Mouse (Mus musculus) heart, adult 18-20 months (tissue): ENCODE data around the gene Smim24. TPM values are rescaled to one million over a fixed set of nuclear protein-coding genes. Genes with fewer than 3 reads are reported as not detected.

Experiments used
- DNase-seq, 2 experiments: peaks; one replicate each; pipeline ENCODE4 v3.0.0; 2021 to 2022; ENCODE audit warnings: mixed read lengths in 1 of 2
- microRNA-seq, 2 experiments: library from miRNA; unstranded; fragments of <30 nt; microRNA quantifications; one replicate each; pipeline ENCODE4 v1.2.0; 2022
- total RNA-seq, 2 experiments: library from RNA; stranded (reverse); gene quantifications; 2 replicates each; pipeline ENCODE4 v1.2.3; 2021

Gene Smim24
- total RNA-seq, 2 experiments from 2014 or later: 1.9 to 2.2 TPM

GRCm38 (mm10) chr10:81441019-81441418 lies 48.2 kb downstream of the Smim24 start:
- DNase-seq: no peak

Small RNA genes lying within 50 kb of the gene (microRNA-seq; reads per million reads assigned to microRNA genes)
- gene Mir1191b (0 to 0.54 reads per million in 2 experiments), gene Mir6913 (0 to 1.6 reads per million in 2 experiments)

Other genes starting within 250 kb of the Smim24 start
- gene Pias4, start 225.1 kb upstream of the Smim24 start, total RNA-seq: 10 to 100 TPM; 16.5 to 16.9 TPM
- 1,000 to 10,000 TPM; 1,062 to 1,185 TPM for gene Eef2, start 216.4 kb upstream of the Smim24 start, total RNA-seq
- gene Dapk3, start 210.0 kb upstream of the Smim24 start, total RNA-seq: 10 to 100 TPM; 29.9 to 34.5 TPM
- gene 4930442H23Rik, start 209.2 kb upstream of the Smim24 start, total RNA-seq: not detected
- gene Nmrk2, start 191.0 kb upstream of the Smim24 start, total RNA-seq: 1 to 10 TPM; 7.1 to 8.8 TPM
- not detected for gene Atcay, start 162.2 kb upstream of the Smim24 start, total RNA-seq
- gene Zfr2, start 159.9 kb upstream of the Smim24 start, total RNA-seq: 1 to 10 TPM; 2.3 to 2.5 TPM
- gene Matk, start 140.1 kb upstream of the Smim24 start, total RNA-seq: under 1 TPM; 0.42 to 0.87 TPM
- 10 to 100 TPM; 85.7 to 89.6 TPM for gene Mrpl54, start 126.1 kb upstream of the Smim24 start, total RNA-seq
- gene Apba3, start 126.1 kb upstream of the Smim24 start, total RNA-seq: 100 to 1,000 TPM in 1 of 2 experiments, 10 to 100 TPM in 1; 85.9 to 110 TPM
- gene Tjp3, start 101.5 kb upstream of the Smim24 start, total RNA-seq: under 1 TPM in 1 of 2 experiments, not detected in 1; 0.87 TPM
- 10 to 100 TPM; 23.1 to 25.6 TPM for gene Pip5k1c, start 100.1 kb upstream of the Smim24 start, total RNA-seq
- 10 to 100 TPM; 14.6 to 15.8 TPM for gene Cactin, start 71.9 kb upstream of the Smim24 start, total RNA-seq
- 1 to 10 TPM; 2.5 to 2.7 TPM for gene Tbxa2r, start 64.3 kb upstream of the Smim24 start, total RNA-seq
- 1 to 10 TPM; 3.4 to 4.7 TPM for gene Gipc3, start 49.8 kb upstream of the Smim24 start, total RNA-seq
- 10 to 100 TPM; 57.1 to 62.2 TPM for gene Hmg20b, start 42.6 kb upstream of the Smim24 start, total RNA-seq
- 10 to 100 TPM; 11.0 to 12.7 TPM for gene Mfsd12, start 35.6 kb upstream of the Smim24 start, total RNA-seq
- under 1 TPM; 0.45 to 0.51 TPM for gene 4930404N11Rik, start 27.2 kb upstream of the Smim24 start, total RNA-seq
- 10 to 100 TPM; 27.6 to 35.6 TPM for gene Fzr1, start 14.5 kb upstream of the Smim24 start, total RNA-seq
- gene Dohh, start 8.6 kb upstream of the Smim24 start, total RNA-seq: 10 to 100 TPM; 49.9 to 59.6 TPM
- gene Gm48551, start 8.6 kb upstream of the Smim24 start, total RNA-seq: 1 to 10 TPM in 1 of 2 experiments, under 1 TPM in 1; 0.65 to 2.3 TPM
- under 1 TPM in 1 of 2 experiments, not detected in 1; 0.51 TPM for gene Gm48552, start 4.0 kb upstream of the Smim24 start, total RNA-seq
- 10 to 100 TPM; 91.0 to 93.4 TPM for gene Nfic, start 62.6 kb downstream of the Smim24 start, total RNA-seq
- gene Celf5, start 89.7 kb downstream of the Smim24 start, total RNA-seq: under 1 TPM; 0.17 to 0.21 TPM
- 10 to 100 TPM; 61.9 to 64.3 TPM for gene Ncln, start 103.3 kb downstream of the Smim24 start, total RNA-seq
- 1 to 10 TPM; 1.2 to 2.8 TPM for gene S1pr4, start 107.1 kb downstream of the Smim24 start, total RNA-seq
- gene Gna15, start 131.2 kb downstream of the Smim24 start, total RNA-seq: 1 to 10 TPM; 1.4 to 1.5 TPM
- 10 to 100 TPM; 47.8 to 49.8 TPM for gene Gna11, start 152.1 kb downstream of the Smim24 start, total RNA-seq
- 1,000 to 10,000 TPM; 1,011 to 1,083 TPM for gene Aes, start 166.4 kb downstream of the Smim24 start, total RNA-seq
- gene Tle2, start 181.5 kb downstream of the Smim24 start, total RNA-seq: 1 to 10 TPM; 4.7 to 7.1 TPM
- gene Tle6, start 208.0 kb downstream of the Smim24 start, total RNA-seq: 10 to 100 TPM in 1 of 2 experiments, 1 to 10 TPM in 1; 7.9 to 11.1 TPM
- gene BC025920, start 213.2 kb downstream of the Smim24 start, total RNA-seq: 1 to 10 TPM; 2.6 TPM
- gene Sirt6, start 234.7 kb downstream of the Smim24 start, total RNA-seq: 1 to 10 TPM; 5.6 to 6.3 TPM
- gene Ankrd24, start 235.5 kb downstream of the Smim24 start, total RNA-seq: 10 to 100 TPM in 1 of 2 experiments, 1 to 10 TPM in 1; 7.5 to 10.3 TPM